Mouse (Mus musculus) thymus, postnatal 0 days (tissue): ENCODE measurements around the gene Tlr7. TPM values are rescaled to one million over a fixed set of nuclear protein-coding genes. Genes with fewer than 3 reads are reported as not detected.

ENCODE experiments used
- DNase-seq: peaks from one replicate; pipeline ENCODE4 v3.0.0-alpha.2; 2015; ENCODE audit warnings: low spot score
- polyA plus RNA-seq: library from polyadenylated mRNA; unstranded; fragments of >200 nt; fragmentation: Nextera tagmentation; extraction: Ambion mirVana; gene quantifications from 2 replicates; pipeline ENCODE4 v1.2.1, GENCODE M21; 2015

The Tlr7 gene
- polyA plus RNA-seq: 1.5 and 2.0 TPM in 2 replicates

DNA sequence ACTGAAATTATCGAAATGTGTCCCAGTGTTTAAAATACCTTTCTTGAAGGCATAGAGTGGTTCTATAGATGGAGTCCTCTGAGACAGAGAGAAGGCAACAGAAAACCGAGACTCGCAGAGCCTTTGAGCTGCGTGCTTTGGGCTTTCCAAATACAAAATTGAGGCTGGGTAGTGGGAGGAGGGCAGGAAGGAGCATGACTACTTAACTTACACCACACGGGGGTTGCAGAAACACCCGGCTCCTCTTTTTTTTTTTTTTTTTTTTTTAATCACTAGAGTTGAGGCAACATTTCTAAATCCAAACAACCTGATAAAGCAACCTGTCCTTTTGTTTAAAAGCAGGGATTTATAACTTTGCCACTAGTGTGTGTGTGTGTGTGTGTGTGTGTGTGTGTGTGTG lies at the start of gene Tlr7:
Gene Tlr7 (minus strand): TSS at position 160 of the 400 bp plus-strand sequence.
- DNase-seq: peak; percentile 28

DNA sequence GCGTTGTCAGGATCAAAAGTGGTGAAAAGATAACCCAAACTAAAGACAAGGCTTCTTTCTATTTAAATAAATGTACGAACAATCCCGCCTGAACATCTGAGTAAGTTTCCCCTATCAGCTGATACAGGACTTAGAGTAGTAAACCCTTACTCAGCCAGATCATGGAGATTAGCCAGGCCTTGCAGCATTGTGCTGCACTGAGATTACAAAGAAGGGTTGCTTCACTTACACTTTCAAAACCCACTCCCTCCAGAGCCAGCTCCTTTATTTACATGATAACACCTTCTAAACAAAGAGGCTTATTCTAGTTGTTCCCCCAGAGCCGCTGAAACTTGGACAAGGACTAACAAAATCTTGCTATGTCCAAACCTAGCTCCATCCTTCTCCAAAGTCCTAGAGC lies 49.7 kb upstream of the Tlr7 start:
- no peak for DNase-seq

DNA sequence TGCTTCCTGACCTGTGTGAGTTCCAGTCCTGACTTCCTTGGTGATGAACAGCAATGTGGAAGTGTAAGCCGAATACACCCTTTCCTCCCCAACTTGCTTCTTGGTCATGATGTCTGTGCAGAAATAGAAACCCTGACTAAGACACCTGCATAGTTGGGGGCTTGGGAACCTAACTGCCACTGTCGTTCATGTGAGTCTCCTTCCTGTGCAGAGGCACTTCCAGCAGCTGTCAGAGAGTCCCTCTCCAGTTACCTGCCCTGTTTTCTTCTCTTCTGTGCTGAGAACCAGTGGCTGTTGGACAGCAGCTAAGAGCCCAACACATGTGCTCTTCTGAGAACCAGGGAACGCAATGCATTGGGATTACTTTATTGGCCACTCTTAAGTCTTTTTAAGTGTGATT lies 30.9 kb upstream of the Tlr7 start:
- DNase-seq: peak; percentile 71

- DNase-seq: peak; percentile 74
Measured at GRCm38 (mm10) chrX:167359704-167360103, 29.3 kb upstream of the Tlr7 start.

GRCm38 (mm10) chrX:167357415-167357814 lies 27.1 kb upstream of the Tlr7 start:
- no peak for DNase-seq

GRCm38 (mm10) chrX:167355965-167356364 lies 25.6 kb upstream of the Tlr7 start:
- no peak for DNase-seq

DNA sequence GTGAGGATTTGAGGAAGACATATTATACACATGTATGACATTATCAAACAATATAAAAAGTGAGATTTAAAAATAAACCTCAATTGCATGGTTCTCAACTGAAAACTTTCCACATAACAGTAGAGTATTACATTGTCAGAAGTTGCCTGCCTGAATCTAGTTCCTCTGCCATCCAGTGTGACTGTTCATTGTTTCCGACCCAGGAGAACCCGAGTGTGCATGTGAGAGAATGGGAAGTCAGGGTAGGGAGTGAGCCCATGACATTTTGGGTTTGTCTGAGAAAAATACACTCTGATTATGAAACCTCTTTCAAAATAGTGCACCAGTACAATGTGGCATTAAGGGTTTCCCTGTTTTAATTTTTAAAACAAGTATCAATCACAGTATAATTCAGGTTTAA lies 23.3 kb upstream of the Tlr7 start:
- no peak for DNase-seq

DNA sequence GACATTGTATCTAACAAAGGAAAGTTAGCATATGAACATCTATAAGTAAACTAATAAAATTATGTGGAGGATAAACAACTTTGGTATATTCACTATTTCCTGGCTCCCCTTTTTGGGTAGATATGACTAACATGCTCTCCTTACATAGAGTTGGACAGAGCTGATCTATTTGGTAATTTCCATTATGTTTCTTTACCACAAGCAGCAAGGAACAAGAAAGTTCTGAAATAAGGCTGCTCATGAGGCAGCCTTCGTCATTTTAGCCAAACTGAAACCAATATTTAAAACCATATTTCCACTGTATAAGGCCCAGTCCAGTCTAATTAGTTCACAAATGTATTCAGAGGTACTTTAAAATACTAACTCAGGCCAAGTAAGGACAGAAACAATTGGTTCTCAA lies 16.1 kb upstream of the Tlr7 start:
- DNase-seq: no peak

- no peak for DNase-seq
Measured at GRCm38 (mm10) chrX:167344356-167344755, 14.0 kb upstream of the Tlr7 start.

DNA sequence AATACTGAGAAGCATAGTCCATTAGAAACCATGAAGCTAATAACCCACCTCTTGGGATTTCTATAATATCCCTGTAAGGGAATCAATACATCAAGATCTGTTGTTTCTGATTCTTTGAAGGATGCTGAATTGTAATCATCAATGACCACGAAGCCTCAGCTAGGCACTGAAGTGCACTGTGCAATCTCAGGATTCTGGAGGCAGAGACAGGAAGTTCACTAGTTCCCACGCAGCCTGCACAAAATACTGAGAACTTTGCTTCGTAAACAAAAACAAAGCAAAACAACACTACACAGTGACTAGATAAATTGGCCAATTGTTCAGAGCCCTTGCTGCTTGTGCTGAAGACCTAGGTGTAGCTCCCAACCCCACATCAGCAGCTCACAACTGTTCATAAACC lies 11.5 kb upstream of the Tlr7 start:
- DNase-seq: no peak

- no peak for DNase-seq
Measured at GRCm38 (mm10) chrX:167340190-167340589, 9.8 kb upstream of the Tlr7 start.

DNA sequence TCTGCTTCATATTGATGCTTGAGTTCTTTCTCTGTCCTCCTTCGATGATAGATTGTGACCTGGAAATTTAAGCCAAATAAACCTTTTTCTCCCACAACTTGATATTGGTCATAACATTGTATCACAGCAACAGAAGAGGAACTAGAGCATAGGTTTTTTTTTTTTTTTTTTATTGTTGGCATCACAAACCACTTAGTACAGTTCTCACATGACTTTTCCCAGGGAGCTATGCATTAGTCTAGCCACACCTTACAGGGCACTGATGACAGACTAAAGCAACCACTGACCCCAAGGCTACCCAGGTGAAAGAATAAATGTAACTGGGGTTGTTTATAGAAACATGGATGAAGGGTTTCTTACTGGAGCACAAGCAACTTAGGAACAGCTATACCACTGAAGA lies 7.6 kb upstream of the Tlr7 start:
- DNase-seq: no peak

DNA sequence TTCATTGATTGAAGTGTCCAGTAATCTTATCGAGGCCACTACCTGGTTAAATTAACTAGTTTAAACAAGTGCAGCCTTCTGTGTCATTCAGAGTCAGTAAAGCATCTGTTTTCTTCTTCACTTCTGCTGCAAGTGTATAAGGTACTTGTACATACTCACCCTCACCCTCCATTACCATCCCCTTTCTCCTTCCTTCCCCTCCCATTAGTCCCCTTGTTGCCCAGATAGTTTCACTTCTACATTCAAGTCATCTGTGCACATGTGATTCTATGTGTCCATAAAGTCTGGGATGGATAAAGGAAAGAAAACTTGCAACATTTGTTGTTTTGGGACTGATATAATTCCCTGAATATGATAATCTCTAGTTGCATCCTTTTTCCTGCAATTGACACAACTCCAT lies 4.2 kb upstream of the Tlr7 start:
- no peak for DNase-seq

GRCm38 (mm10) chrX:167332607-167333006 lies 2.2 kb upstream of the Tlr7 start:
- DNase-seq: no peak

DNA sequence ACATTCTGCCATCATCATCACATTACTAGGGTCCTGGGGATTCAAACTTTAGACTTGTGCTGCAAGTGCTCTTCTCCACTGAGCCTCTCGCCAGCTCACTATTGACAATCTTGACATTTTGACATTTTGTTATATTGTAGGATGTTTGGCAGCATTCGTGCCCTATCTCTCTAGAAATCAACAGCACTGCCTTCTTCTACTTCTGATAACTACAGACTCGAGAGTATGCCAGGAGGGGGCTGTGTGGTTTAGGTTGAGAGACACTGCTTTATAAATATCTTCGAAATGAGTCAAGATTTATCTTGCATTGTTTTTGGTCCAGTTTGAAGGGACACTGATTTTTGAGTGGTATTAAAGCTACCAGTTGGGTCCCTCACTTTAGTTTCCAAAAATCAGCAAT lies 635 bp upstream of the Tlr7 start:
- DNase-seq: no peak

- DNase-seq: no peak
Measured at GRCm38 (mm10) chrX:167329620-167330019, 738 bp downstream of the Tlr7 start.

DNA sequence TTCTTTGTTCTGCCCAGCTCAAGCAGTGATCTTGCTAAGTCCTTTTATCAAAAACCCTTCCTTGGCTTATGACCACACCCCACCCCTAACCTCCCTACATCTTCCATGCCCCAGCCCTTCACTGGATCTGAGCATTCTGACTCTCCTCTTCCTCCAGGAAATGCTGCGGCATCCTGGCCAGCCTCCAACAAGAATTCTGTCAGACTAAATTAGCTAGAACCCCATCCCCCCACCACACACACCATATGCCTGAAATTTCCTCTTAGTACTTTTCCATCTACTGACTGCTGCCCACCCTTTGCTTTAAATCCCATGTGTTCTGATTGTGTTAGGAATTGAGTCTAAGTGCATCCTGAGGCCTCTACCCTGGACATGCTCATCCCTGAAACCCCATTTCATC lies 1.3 kb downstream of the Tlr7 start:
- DNase-seq: no peak

GRCm38 (mm10) chrX:167328519-167328918 lies 1.8 kb downstream of the Tlr7 start:
- no peak for DNase-seq

DNA sequence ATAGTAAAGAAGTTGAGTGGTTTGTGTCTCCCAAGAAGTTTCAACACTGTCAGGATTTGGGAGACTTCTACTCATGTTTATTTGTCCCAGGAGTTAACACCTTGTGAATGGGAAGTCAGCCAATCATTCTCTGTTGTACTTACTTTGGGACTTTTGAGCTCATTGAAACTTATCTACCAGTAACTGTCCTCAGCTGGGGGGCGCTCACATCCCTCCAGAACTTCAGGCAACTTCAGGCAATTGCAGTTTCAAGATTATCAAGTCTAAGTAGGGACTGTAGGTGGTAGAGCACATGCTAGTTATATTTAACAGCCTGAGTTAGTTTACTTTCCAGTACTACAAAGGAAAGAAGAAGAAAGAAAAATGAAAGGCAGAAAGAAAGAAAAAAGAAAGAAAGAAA lies 6.6 kb downstream of the Tlr7 start:
- peak; percentile 36 for DNase-seq

DNA sequence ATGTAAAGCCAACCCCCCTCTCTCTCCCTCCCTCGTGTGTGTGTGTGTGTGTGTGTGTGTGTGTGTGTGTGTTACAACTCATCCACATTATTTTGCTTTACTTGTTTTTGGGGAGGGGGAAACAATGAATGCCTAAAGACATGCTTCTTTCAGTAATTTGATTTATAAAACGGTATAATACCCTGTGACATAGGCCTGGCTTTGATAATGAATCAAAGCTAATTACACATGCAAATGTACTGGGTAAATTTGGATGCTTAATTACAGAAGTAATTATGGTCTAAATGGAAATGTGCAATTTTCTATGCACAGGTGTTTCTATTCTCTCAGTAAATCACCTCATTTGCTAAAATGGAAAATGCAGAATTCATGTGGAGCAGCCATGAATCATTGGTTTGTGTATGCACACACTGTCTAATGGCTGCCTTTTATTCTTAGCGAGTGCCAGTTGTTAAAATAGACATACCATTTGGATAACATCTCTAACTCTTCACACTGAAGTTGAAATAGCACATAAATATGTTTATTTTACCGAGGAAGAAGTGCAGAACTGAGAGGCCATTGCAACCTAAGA lies 9.0 kb downstream of the Tlr7 start:
- no peak for DNase-seq

GRCm38 (mm10) chrX:167318819-167319396 lies 11.4 kb downstream of the Tlr7 start:
- DNase-seq: no peak

GRCm38 (mm10) chrX:167315766-167316165 lies 14.6 kb downstream of the Tlr7 start:
- DNase-seq: no peak

DNA sequence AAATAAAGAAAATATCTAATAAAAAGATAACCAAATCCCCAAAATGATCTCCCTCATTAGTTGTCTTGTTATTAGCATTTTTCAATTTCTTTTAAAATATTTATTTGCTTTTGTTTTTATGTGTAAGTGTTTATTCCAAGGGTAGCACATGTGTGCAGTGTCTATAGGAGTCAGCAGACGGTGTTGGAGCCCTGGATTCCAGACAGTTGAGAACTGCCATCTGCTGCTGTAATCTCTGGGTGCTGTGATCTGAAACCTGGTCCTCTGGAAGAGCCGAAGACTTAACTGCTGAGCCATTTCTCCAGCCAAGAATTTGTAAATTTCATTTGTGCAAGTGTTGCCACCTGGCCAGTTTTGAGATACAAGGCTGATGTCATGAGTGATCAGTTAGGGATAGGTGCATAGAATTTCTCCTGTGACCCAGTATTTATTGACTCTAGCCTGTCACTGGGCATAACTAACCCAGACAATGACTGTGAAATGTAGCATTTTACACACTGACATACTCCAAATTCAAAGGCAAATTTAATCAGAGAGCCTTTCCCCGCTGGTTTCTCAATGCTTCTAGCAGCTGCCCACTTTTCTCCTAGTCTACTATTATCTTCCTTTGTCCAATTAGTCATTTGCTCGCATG lies 15.1 kb downstream of the Tlr7 start:
- DNase-seq: no peak
